Mouse (Mus musculus) left cerebral cortex, adult 8-10 months (tissue): ENCODE results near the gene Ppm1b. TPM values are rescaled to one million over a fixed set of nuclear protein-coding genes. Genes with fewer than 3 reads are reported as not detected.
"Not testable (repeated sequence)": the region's sequence is repeated elsewhere in the genome, so short reads cannot be mapped to it uniquely, and the experiment has no call there.

Source experiments
- DNase-seq, 2 experiments: peaks; one replicate each; pipeline ENCODE4 v3.0.0; 2022; ENCODE audit warnings: low spot score in 2 of 2
- total RNA-seq, 4 experiments: library from RNA; stranded (reverse); gene quantifications; 2 replicates each; pipeline ENCODE4 v1.2.4; 2022

Ppm1b gene
- total RNA-seq, result 100 to 1,000 TPM; 135 to 146 (median 141) TPM

GRCm38 (mm10) chr17:84956441-84956840 is at the start of gene Ppm1b:
TSS of gene Ppm1b (plus strand) at chr17:84956741.
- no peak for DNase-seq

DNA sequence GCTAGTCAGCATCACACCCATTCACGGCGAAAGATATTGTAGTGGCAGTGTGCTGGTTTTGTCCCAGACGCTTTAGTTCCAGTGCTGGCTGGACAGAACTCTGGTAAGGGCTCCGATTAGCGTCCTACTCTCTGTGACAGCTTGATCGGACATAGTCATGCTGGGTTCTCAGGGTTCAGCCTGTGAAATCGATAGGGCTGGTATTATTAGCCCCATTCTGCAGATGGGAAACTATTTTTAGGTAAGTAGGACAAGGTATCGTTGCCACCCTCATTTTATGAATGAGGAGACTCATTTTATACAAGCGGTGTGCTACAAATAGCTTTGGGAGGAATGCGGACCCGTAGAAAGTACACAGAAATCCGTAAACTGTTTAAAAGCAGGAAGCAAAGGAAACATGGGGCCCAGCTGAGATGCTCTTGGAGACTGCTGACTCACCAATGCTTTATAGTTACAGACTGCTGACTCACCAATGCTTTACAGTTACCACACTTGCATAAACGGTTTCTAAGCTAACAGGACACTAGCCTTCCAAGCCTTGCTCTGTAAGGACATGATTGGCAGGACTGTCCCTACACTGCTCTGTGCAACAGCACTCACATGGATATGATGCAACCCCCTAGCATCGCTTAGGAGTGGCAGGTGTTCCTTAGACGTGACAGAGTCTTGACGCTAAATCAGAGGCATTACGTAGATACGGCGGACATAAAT is 34.7 kb upstream of the Ppm1b start:
- DNase-seq, result no peak

GRCm38 (mm10) chr17:84924779-84925178 is 31.8 kb upstream of the Ppm1b start:
- no peak for DNase-seq

GRCm38 (mm10) chr17:84926233-84926632 is 30.3 kb upstream of the Ppm1b start:
- no peak for DNase-seq

DNA sequence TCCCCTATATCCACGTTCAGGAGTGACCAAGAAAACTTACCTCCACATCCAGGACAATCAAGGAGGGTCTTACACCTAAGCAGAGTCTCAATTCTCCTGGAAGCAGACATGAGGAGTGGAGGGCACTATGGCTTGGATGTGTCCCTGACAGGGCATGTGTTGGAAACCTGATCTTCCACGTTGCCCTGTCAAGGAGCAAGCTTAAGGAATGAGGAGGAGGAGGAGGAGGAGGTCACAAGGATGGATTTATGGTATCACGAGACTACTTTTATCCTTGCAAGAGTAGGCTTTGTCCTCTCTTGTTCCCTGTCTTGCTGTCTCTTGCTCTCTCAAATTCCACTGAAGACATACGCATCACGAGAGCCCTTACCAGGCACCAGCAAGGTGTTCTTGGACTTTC is 29.0 kb upstream of the Ppm1b start:
- DNase-seq, result no peak

DNA sequence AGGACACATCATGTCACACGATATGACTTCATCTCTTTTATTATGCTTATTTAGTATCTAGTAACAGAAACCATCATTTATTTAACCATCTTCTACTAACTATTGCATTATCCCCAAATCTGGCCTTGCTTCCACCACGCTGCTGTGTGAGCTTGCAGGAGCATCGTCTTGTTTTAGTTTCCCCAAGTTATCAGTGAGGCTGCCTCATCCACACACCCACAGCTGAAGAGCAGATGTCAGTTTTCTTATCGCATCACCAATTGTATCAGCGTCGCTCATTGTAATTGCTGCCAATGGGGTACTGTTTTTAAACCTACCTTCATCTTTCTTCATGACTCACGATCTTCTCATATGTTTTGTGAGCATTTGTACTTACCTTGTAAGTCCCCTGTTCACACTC is 23.6 kb upstream of the Ppm1b start:
- DNase-seq, result no peak

DNA sequence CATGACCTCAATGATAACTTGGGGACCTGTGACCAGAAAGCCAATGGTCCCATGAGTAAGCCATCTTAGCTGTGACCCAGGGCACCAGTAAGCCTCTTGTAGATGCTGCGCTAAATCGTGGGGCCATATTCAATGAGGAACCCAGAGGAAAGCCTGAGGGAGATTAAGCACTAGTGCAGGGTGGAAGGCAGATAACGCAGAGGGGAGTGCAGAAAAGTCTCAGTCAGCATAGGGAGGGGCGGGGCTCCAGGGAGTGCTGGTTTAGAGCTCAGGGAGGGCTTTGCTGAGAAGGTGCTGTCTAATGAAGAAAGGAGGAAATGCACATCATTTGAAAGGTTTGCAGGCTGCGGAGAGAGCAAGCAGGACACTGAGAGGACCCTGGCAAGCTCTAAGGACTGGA is 22.6 kb upstream of the Ppm1b start:
- DNase-seq, result no peak

DNA sequence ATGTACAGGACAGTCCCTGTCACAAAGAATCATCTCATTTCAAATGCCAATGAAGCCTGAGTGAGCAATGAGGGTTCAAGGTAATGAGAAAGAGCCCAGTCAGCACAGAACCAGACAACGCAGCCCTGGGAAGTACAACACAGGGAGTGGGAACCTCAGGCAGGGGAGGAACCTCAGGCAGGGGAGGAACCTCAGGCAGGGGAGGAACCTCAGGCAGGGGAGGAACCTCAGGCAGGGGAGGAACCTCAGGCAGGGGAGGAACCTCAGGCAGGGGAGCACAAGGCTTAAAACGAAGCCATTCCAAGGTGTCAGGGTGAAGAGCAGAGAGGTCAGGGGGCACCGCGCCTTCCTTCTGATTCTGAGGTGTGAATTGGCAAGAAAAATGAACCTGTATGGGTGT is 20.9 kb upstream of the Ppm1b start:
- not testable (repeated sequence) for DNase-seq

- no peak for DNase-seq
Measured at GRCm38 (mm10) chr17:84936301-84936700, 20.2 kb upstream of the Ppm1b start.

- no peak for DNase-seq
Measured at GRCm38 (mm10) chr17:84936809-84937208, 19.7 kb upstream of the Ppm1b start.

GRCm38 (mm10) chr17:84937220-84937619 is 19.3 kb upstream of the Ppm1b start:
- no peak for DNase-seq

GRCm38 (mm10) chr17:84938215-84938614 is 18.3 kb upstream of the Ppm1b start:
- DNase-seq, result no peak

DNA sequence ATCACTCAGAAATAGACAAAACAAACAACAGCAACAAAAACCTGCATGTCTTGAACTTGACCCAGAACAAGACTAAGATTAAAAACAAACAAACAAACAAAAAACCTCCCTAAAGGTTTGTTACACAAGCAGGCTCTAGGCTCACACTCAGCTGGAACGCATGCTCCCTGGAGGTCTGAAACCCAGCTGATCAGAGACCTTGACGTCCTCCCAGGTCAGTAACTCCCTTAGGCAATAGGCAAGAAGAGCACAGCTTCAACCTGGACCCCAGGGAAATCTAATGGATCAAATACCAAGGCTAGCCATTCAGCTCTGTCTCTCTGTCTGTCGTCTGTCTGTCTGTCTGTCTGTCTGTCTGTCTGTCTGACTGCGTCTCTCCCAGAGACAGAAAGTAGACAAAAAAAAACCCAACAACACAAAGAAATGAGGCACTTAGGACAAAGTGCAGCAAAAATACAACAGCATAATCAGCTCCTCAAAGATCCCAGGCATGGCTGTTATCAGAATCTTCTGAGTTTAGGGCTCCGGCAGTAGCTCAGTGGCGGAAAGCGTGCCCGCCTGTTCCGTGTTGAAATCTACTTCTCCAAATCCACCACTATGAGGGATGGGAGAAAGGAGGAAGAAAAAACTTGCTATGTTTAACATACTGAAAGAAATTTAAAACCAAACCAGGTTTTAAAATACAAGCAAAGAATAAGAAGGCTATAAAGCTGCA is 16.4 kb upstream of the Ppm1b start:
- no peak for DNase-seq

GRCm38 (mm10) chr17:84941291-84941868 is 15.2 kb upstream of the Ppm1b start:
- no peak for DNase-seq

DNA sequence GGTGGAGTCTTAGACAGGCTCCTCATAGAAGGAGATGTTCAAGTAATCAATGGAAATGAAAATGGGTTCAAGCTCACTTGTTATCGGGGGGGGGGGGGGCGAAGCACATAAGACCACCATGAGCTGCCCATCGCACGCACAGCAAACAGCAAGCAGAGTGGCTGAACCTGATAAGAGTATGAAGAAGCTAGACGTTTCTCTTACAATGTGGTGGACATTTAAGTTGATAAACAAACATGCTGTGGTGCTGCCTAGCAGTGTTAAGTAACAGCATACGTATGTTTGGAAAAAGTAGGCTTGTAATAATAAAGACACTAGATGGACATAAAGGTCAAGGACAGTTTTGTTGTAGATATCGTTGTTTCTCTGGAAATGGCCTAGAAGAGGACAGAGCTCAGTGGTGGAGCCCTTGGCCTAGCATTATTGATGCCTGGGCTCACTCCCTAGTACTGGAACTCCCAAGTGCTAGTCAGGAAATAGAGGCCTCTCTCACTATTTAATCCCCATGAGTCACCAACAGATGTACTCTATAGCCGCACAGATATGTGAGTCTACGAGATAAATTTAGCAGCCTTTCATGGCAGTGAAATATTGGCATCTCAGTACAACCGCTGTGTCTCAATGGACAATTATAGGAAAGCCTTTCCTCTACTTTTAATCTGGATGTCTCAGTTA is 14.0 kb upstream of the Ppm1b start:
- DNase-seq, result peak in 1 of 2 experiments; percentile 26

DNA sequence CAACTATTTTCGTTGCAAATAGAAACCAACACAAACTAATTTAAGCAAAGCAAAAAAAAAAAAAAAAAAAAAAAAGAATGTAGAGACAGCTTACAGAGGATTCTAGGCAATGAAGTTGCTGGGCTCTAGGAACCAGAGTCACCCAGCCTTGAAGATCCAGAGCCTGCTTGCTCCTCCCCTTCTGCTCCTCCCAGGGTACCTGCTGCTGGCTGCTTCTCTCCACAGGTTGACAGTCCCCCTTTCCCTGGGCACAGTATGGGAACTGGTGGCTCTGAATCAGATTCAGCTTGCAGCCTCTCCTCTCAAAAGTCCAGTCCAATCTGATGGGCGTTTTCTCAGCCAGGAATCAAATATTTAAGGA is 13.5 kb upstream of the Ppm1b start:
- DNase-seq, result no peak

DNA sequence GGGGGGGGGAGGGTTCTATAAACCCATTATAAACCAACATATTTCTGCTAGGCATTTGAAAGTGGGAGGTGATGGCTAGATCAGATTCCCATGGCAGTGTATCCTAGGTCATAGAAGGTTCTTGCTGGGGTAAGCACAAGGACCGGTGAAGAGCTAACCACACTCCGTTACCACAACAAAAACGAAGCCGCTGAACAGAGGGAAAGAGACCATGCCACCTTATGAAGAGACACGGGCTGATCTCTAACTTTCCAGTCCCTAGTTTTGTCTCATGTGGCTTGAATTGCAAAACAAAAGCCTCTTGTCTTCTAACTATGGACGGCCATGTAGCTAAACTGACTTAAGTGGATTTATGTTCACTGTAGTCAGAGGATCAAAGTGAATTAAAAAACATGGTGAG is 12.2 kb upstream of the Ppm1b start:
- no peak for DNase-seq

- no peak for DNase-seq
Measured at GRCm38 (mm10) chr17:84952521-84952920, 4.0 kb upstream of the Ppm1b start.

- no peak for DNase-seq
Measured at GRCm38 (mm10) chr17:84953776-84954175, 2.8 kb upstream of the Ppm1b start.

GRCm38 (mm10) chr17:84954881-84955280 is 1.7 kb upstream of the Ppm1b start:
- no peak for DNase-seq

DNA sequence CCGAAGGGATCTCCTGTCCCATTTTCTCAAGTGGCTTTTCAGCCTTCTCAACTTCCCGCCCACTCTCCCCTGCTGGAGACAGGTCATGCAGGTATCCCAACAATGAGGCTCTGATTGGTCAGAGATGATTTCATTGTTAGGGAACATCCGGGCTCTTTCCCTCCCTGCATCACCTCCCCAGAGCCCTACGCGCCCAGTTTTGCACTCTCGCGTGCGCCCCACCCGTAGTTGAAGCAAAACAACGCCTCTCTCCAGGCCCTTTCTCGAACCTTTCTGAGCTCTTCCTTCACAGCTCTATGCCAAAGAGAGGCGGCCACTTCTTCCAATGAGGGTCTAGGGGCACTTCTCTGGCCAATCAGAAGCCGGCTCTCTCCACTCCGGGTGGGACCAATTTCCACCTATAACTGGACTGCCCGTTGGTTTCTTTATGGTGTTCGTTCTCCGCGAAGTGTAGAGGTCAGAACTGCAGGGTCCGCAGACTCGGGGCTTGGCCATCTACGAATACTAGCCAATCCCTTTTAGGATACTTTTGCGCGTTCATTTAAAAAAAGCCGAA is 468 bp downstream of the Ppm1b start:
- peak; percentile 88 to 95 for DNase-seq
